Mouse (Mus musculus) heart, adult 2 months (tissue): ENCODE measurements at regions not wholly inside any gene's neighbourhood (a gene's known extent, or its start where the extent isn't known, plus 50 kb on each side); places are given as distances from the start of the nearest gene placed in this dataset.

Source experiments
- DNase-seq, 2 experiments: peaks; one replicate each; pipeline ENCODE4 v3.0.0; 2021
- H3K27ac ChIP-seq: fragments of 200-600 bp; 2 replicates; pipeline ENCODE4 v1.8.1; 2022
- H3K27me3 ChIP-seq: fragments of 200-500 bp; 2 replicates; pipeline ENCODE4 v1.6.1; 2012; ENCODE audit warnings: mild to moderate bottlenecking, low read length, inconsistent platforms, mixed read lengths; ENCODE audit not compliant: control insufficient read depth, insufficient read depth
- H3K36me3 ChIP-seq: fragments of 200-500 bp; 2 replicates; pipeline ENCODE4 v1.6.1; 2012; ENCODE audit warnings: low read length, inconsistent platforms; ENCODE audit not compliant: control insufficient read depth, insufficient read depth
- H3K4me1 ChIP-seq: fragments of 200-500 bp; 2 replicates; pipeline ENCODE4 v1.6.1; 2011; ENCODE audit warnings: low read length; ENCODE audit not compliant: control insufficient read depth, insufficient read depth
- H3K4me3 ChIP-seq: fragments of 200-600 bp; 2 replicates; pipeline ENCODE4 v1.8.1; 2022
- H3K79me2 ChIP-seq: fragments of 200-500 bp; replicated peaks from 2 replicates; pipeline ENCODE4 v1.6.1; 2012; ENCODE audit warnings: mild to moderate bottlenecking, inconsistent platforms, low read length, moderate library complexity, mixed read lengths; ENCODE audit not compliant: control insufficient read depth, insufficient read depth
- H3K9ac ChIP-seq: fragments of 200-500 bp; 2 replicates; pipeline ENCODE4 v1.6.1; 2012; ENCODE audit warnings: low read depth, mild to moderate bottlenecking, control low read depth, inconsistent platforms, low read length, mixed read lengths
- CTCF ChIP-seq: fragments of 200-600 bp; IDR thresholded peaks from 2 replicates; pipeline ENCODE4 v1.8.1; 2022; ENCODE audit warnings: antibody characterized with exemption, mild to moderate bottlenecking, moderate library complexity
- EP300 ChIP-seq: fragments of 200-500 bp; IDR thresholded peaks from 2 replicates; pipeline ENCODE4 v1.6.1; 2011; ENCODE audit warnings: low read depth, low read length, control low read depth; ENCODE audit not compliant: insufficient read depth
- POLR2A ChIP-seq: fragments of 200-500 bp; IDR thresholded peaks from 2 replicates; pipeline ENCODE4 v1.6.1; 2011; ENCODE audit warnings: mild to moderate bottlenecking, low read depth, low read length, control low read depth; ENCODE audit not compliant: insufficient read depth
- WGBS: fragments of 180-500 bp; shearing (Covaris S2); methylation state at CpG from one replicate; pipeline ENCODE4 v1.1.7; 2018; 5-methylcytosine and 5-hydroxymethylcytosine counted together
- intact Hi-C: fragments of 180-260 bp; cut with DNase I; formaldehyde crosslinking; loops from one replicate; pipeline ENCODE4 v1.15.1; 2025

DNA sequence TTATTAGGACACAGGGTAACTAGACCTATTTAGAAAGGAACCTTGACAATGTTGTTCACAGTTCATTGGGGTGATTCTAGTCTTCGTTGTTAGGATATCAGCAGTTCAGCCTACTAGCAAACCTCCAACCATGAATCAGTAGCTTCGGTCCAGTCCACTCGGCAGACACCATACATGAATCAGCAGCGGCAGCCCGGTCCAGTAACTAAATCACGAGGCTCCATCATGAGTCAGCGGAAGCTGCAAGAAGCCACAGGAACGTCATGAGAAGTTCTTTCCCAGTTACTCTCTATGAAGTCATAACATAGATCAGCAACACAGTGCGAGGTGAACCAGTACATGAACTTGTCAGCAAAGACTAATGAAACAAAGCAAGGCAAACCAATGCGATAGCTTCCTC is 68.4 kb upstream of the Armc2 start:
- Histone ChIP-seq H3K4me1 (peaks cover 18% of the 10 kb centered on the region), H3K27ac (no peak overlapping the region), H3K27me3 (no peaks in the 10 kb centered on the region), H3K79me2 (no peaks in the 10 kb centered on the region), H3K4me3 (no peak overlapping the region), H3K36me3 (no peaks in the 10 kb centered on the region; the same call in 1 of the 2 replicates), H3K9ac (no peak overlapping the region)
- WGBS, result 94% methylated on average over 10 of the region's 10 CpGs
- intact Hi-C loops, result no loop called here
- DNase-seq, result no peak
- no peak for TF ChIP-seq POLR2A

- intact Hi-C loops, result no loop called here
- no peak for TF ChIP-seq EP300
- TF ChIP-seq POLR2A, result no peak
- no peak for TF ChIP-seq CTCF
- Histone ChIP-seq H3K4me3 (no peak overlapping the region), H3K36me3 (no peaks in the 10 kb centered on the region; the same call in 1 of the 2 replicates), H3K79me2 (no peaks in the 10 kb centered on the region), H3K4me1 (peaks cover 12% of the 10 kb centered on the region), H3K27me3 (no peaks in the 10 kb centered on the region), H3K9ac (no peak overlapping the region), H3K27ac (no peak overlapping the region)
- WGBS, result 80% methylated on average over 2 of the region's 2 CpGs
- DNase-seq, result no peak
Observed at GRCm38 (mm10) chr10:42085295-42085694, 67.1 kb upstream of the Armc2 start.

DNA sequence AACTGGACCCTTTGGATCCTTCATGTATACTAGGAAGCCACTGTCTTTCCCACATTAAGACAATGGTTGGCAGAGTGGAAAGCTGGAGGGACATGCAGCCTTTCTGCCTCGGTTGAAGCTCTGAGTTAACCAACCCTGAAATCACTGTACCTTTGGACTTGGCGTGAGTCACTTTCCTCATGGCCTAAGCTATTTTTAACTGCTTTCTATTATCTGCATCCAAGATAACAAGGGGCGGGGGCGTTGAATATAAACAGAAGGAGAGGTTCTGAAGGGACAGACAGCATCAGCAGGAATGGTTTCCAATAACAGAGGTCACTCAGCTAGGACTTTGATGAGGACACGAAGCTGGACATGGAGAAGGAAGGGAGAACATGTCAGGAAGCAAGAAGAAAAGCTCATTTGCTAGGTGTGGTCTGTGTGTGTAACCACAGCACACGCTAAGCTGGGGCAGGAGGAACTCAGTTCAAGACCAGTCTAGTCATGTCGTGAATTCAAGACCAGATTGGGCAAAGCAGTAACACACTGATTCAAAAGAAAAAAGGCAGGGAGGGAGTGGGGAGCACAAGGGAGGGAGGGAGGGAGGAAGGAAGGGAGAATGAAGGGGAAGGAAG is 64.1 kb upstream of the Armc2 start:
- intact Hi-C loops, result no loop called here
- Histone ChIP-seq H3K4me1 (peaks cover 4% of the 10 kb centered on the region), H3K36me3 (no peaks in the 10 kb centered on the region; the same call in 1 of the 2 replicates), H3K79me2 (no peaks in the 10 kb centered on the region), H3K27ac (peak overlapping the region; percentile 56), H3K27me3 (no peaks in the 10 kb centered on the region), H3K4me3 (no peak overlapping the region), H3K9ac (no peak overlapping the region)
- WGBS, result 11% methylated on average over 7 of the region's 7 CpGs
- DNase-seq, result no peak
- TF ChIP-seq EP300 (no peak), CTCF (no peak), POLR2A (no peak)

DNA sequence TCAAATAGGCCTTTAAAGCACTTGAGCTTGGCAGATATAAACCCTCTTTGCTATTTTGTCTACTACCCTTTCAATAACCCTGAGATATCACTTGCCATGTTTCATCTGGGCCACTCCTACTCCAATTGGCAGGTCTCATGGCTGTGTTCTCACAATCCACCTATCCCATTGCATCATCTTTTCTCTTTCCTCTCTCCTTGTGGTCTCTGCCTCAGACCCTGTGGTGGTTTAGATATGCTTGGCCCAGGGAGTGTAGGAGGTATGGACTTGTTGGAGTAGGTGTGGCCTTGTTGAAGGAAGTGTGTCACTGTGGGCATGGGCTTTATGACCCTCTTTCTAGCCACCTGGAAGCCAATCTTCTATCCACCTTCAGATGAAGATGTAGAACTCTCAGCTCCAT is 61.5 kb upstream of the Armc2 start:
- Histone ChIP-seq H3K4me1 (peaks cover 4% of the 10 kb centered on the region), H3K36me3 (no peaks in the 10 kb centered on the region; the same call in 1 of the 2 replicates), H3K4me3 (no peak overlapping the region), H3K27me3 (no peaks in the 10 kb centered on the region), H3K27ac (no peak overlapping the region), H3K79me2 (no peaks in the 10 kb centered on the region), H3K9ac (no peak overlapping the region)
- no peak for TF ChIP-seq CTCF
- no peak for TF ChIP-seq POLR2A
- no peak for DNase-seq
- intact Hi-C loops, result no loop called here

GRCm38 (mm10) chr10:42076711-42077110 is 58.5 kb upstream of the Armc2 start:
- Histone ChIP-seq H3K27me3 (no peaks in the 10 kb centered on the region), H3K4me1 (peaks cover 2% of the 10 kb centered on the region; the same call in 1 of the 2 replicates), H3K79me2 (no peaks in the 10 kb centered on the region), H3K27ac (no peak overlapping the region), H3K9ac (no peak overlapping the region), H3K36me3 (no peaks in the 10 kb centered on the region), H3K4me3 (no peak overlapping the region)
- intact Hi-C loops, result no loop called here
- DNase-seq, result no peak
- TF ChIP-seq POLR2A (no peak), EP300 (no peak), CTCF (no peak)
- WGBS, result 74% methylated on average over 4 of the region's 4 CpGs

DNA sequence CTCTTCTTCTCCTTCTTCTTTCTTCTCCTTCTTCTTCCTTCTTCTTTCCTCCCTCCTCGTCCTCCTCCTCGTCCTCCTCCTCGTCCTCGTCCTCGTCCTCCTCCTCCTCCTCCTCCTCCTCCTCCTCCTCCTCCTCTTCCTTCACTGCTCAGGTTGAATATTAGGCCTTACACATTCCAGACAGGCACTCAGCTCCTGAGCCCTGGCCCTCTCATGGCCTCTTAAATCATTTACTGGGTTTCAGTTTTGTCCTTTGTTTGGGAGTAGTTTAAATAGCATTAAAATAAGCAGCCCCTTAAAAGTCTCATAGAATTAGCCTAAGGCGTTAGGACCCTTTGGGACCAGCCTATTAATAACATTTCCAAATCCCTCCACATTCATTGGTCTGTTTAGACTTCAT is 57.3 kb upstream of the Armc2 start:
- 91% methylated on average over 6 of the region's 6 CpGs for WGBS
- Histone ChIP-seq H3K4me3 (no peak overlapping the region), H3K27ac (no peak overlapping the region), H3K9ac (no peak overlapping the region), H3K27me3 (no peaks in the 10 kb centered on the region), H3K4me1 (peaks cover 2% of the 10 kb centered on the region), H3K36me3 (no peaks in the 10 kb centered on the region), H3K79me2 (no peaks in the 10 kb centered on the region)
- DNase-seq, result no peak
- TF ChIP-seq EP300 (no peak), POLR2A (no peak), CTCF (no peak)
- intact Hi-C loops, result no loop called here
